Mouse (Mus musculus): ENCODE measurements at regions not wholly inside any gene's neighbourhood (a gene's known extent, or its start where the extent isn't known, plus 50 kb on each side); places are given as distances from the start of the nearest gene placed in this dataset.
"Not testable (repeated sequence)": the region's sequence is repeated elsewhere in the genome, so short reads cannot be mapped to it uniquely, and the experiment has no call there.

DNA sequence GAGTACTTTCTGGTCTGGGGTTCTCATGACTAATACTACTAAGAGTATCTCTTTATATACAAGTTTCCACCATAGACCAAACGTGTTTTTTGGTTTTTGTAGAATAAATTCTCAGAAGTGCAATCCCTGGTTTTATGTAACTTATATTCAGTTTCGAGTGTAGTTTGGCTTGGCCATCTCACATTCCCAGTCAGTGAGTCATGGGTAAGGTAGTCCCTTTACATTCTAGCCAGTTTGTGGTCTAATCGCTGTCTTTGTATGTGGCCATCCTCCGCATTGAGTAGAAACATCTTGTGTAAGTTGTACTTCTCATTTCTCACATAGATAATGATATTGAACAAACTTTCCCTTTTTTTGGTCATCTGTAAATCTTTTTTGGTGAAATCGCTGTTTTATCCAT is 88.3 kb downstream of the Anxa5 start:
- intact Hi-C loops (cut with DNase I) = no loop called here
- DNase-seq = no peak

DNA sequence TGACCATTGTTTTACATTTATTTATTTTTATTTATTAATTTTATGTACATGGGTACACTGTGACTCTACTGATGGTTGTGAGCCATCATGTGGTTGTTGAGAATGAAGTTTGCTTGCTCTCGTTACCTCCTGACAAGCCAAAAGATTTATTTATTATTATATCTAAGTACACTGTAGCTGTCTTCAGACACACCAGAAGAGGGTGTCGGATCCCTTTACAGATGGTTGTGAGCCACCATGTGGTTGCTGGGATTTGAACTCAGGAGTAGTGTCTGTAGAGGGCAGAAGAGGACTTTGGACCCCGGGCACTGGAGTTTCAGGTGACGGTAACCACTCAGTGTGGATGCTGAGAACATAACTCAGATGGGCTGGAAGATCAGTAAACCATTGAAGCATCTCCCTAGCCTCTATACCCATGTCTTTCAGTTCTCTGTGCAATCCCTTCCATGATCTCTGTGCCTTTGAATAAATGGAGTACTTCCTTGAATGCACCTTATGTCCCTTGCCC is 92.2 kb downstream of the Anxa5 start:
- intact Hi-C loops (cut with DNase I) = no loop called here
- no peak for DNase-seq

- intact Hi-C loops (cut with DNase I) = no loop called here
- no peak for DNase-seq
These were observed 94.0 kb downstream of the Anxa5 start for GRCm38 (mm10) chr3:36381621-36382193.

DNA sequence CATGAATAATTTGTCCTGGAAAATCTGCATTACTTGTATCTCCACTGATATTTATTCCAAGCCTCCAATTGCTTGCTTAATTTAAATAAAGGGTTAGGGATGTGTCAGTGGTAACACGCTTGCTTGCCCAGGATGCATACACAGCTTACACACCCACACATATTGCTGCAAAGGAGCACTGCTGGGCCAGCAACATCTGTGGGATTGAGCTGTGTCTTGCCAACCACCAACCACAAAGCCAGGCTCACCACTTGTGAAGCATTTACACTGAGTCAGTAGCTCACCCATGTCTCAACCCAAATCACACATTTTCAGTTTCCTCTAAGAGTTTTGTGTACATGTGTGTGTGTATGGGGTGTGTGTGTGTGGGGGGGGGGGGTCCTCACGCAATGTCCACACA is 100.0 kb downstream of the Anxa5 start:
- DNase-seq = no peak
- intact Hi-C loops (cut with DNase I) = no loop called here

- intact Hi-C loops (cut with DNase I) = no loop called here
- DNase-seq = no peak
These were observed 100.8 kb downstream of the Anxa5 start for GRCm38 (mm10) chr3:36374939-36375338.

GRCm38 (mm10) chr3:36360933-36361332 is 114.8 kb downstream of the Anxa5 start:
- intact Hi-C loops (cut with DNase I) = no loop called here
- DNase-seq = no peak

GRCm38 (mm10) chr3:36354201-36354600 is 121.5 kb downstream of the Anxa5 start:
- DNase-seq; intact Hi-C loops (cut with DNase I): not testable (repeated sequence)

- intact Hi-C loops (cut with DNase I) = no loop called here
- no peak for DNase-seq
These were observed 123.5 kb downstream of the Anxa5 start for GRCm38 (mm10) chr3:36352032-36352742.

GRCm38 (mm10) chr3:36349073-36349472 is 126.6 kb downstream of the Anxa5 start:
- DNase-seq = no peak
- intact Hi-C loops (cut with DNase I) = no loop called here

DNA sequence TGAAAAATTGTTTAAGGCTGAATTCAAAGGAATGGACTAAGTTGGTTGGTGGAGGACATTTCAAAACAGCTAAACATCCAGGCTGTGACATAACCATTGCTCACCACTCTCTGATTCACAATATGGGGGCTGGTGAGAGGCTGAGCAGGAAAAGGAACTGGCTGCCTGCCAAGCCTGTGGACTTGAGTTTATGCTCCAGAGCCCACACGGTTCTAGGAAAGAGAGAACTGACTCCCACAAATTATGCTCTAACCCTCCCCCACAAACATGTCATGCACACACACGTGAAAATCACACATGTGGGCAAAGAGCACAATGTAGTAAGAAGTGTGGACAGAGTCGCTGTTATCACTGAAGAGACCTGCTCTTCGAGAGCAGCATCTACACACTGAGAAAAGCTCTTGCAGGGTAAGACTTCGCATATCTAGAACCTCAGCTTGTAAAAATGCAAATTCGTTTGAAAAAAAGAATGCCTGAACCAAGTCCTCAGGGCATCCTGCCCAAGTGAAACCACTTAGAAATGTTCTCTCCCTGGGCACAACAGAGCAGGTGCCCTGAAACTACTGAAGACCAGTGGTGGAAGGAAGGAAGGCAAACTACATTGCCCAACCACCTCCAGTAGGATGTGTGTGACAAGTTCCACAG is 118.9 kb upstream of the Qrfpr start:
- intact Hi-C loops (cut with DNase I) = no loop called here
- peak in 1 of 2 experiments; percentile 14 for DNase-seq

GRCm38 (mm10) chr3:36339656-36340055 is 117.5 kb upstream of the Qrfpr start:
- intact Hi-C loops (cut with DNase I) = no loop called here
- DNase-seq = no peak

- intact Hi-C loops (cut with DNase I) = no loop called here
- DNase-seq = no peak
These were observed 112.2 kb upstream of the Qrfpr start for GRCm38 (mm10) chr3:36334279-36334678.

DNA sequence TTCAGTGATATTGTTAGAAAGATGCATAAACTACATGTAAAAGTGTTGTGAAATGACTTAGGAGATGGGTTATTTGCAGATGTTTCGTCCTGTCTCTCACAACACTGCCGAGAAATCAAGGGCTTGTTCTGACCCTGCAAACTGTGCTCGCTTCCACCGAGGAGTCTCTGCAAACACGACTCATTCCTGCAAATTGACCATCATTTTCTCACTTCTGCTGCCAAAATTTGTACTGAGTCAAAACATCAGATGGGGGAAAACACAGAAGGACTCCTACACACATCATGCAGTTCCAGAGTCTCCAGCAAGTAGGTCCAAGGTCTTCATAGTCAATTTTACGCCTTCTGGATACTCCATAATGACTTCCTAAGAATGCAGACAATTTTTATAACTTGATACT is 109.9 kb upstream of the Qrfpr start:
- no peak for DNase-seq
- intact Hi-C loops (cut with DNase I) = no loop called here

DNA sequence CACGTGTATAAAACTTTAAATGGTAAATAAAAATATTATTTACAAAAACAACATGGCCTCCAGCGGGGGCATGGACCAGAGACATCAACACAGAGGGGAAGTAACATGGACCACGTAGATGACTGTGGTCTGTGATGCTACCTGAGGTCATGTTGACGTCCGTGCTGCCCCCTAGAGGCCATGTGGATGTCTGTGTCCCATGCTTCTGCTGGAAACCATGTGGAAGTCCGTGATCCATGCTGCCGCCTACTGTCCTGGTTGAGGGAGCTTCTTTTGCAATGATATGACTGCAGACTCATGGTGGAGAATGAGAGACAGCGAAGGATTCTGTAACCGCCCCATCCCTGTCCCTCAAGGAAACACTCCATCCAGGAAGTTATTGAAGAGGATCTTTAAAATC is 108.5 kb upstream of the Qrfpr start:
- intact Hi-C loops (cut with DNase I) = no loop called here
- DNase-seq = peak; percentile 14 to 40

- intact Hi-C loops (cut with DNase I) = no loop called here
- DNase-seq = no peak
These were observed 107.5 kb upstream of the Qrfpr start for GRCm38 (mm10) chr3:36329631-36330030.

- intact Hi-C loops (cut with DNase I) = no loop called here
- DNase-seq = no peak
These were observed 106.8 kb upstream of the Qrfpr start for GRCm38 (mm10) chr3:36328927-36329326.

DNA sequence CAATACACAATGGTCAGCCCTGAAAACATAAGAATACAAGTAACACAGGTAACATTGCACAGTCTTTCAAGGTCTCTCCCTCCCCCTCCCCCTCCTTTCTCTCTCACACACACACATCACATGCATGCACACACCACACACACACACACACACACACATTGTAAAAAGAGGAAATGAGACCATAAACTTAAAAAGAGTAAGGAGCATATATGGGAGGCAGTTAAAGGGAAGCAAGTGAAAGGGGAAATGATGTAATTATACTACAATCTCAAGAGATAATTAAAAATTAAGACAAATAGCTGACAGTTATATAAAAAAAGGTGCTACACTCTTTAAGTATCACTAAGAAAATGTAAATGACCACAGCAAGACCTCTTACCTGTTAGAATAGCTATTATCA is 96.5 kb upstream of the Qrfpr start:
- intact Hi-C loops (cut with DNase I) = no loop called here
- DNase-seq = no peak

DNA sequence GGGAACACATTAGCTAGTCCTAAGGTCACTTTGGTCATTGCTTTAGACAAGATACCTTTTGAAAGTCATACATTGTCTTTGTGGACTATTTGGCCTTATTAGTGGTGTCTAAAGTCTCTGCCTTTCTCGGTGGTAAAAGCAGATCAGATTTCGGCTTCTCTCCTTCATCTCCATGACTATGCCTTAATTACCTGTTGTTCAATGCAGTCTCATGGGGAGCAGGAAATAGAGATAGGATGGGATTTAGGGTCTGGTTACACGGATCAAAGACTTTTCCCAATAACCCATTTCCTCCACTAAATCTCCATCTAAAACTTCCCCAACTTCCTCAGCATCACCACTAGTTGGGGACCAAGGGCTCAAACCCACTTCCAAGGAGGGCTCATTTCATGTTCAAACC is 89.2 kb upstream of the Qrfpr start:
- no peak for DNase-seq
- intact Hi-C loops (cut with DNase I) = no loop called here

GRCm38 (mm10) chr3:36310642-36311267 is 88.6 kb upstream of the Qrfpr start:
- intact Hi-C loops (cut with DNase I) = no loop called here

GRCm38 (mm10) chr3:36296792-36297191 is 74.7 kb upstream of the Qrfpr start:
- intact Hi-C loops (cut with DNase I) = no loop called here
- no peak for DNase-seq

More at GRCm38 (mm10) chr3:36310642-36311267, 88.6 kb upstream of the Qrfpr start:
- DNase-seq = no peak

- DNase-seq = no peak
- intact Hi-C loops (cut with DNase I) = no loop called here
These were observed 69.9 kb upstream of the Qrfpr start for GRCm38 (mm10) chr3:36291971-36292370.
